ENCODE assay signal across 18 mouse cellular contexts in the genomic region with DNA sequence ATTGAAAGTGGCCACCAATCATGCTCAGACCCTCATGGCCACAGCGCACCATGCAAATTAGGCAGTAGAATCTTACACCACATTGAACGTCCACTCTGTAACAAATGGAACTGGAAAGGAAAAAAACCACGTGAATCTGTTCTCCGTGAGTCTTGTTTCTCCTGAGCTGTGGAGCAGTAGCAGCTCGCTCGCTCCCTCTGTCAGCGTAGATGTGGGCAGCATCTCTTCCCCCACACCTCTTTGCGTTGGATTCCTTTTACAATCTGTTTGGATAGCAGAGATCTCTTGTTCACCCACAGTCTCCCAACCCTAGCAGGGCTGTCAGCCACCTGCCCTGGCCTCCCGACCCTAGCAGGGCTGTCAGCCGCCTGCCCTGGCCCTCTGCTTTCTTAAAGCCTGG.
DNase-seq lines count a peak whose midpoint lies in the region; ATAC-seq and TF ChIP-seq lines count a peak whose summit lies in the region.
"Had no signal": no experiment of that assay in that cellular context is flagged by ENCODE, and none has a peak within 500 bp of the region (broad histone marks: within the 10 kb centered on the region; RNA-seq: fewer than 3 reads in every experiment).

No protein-coding gene starts in this region.

- peak; percentile 31; the same call in 1 of the 2 replicates for ATAC-seq in kidney, embryonic 15.5 days (replicated peaks; ENCODE audit: low FRiP score)
- ATAC-seq in midbrain, postnatal 0 days (ENCODE audit: low FRiP score) = no peak
- ATAC-seq: forebrain, embryonic 13.5 days; forebrain, embryonic 15.5 days; forebrain, postnatal 0 days had no signal

- no peaks in the 10 kb centered on the region for H3K27me3 ChIP-seq in kidney, embryonic 15.5 days
- H3K27me3 ChIP-seq in midbrain, postnatal 0 days (ENCODE audit: insufficient read depth, low read length) = no peaks in the 10 kb centered on the region
- H3K27me3 ChIP-seq: embryonic facial prominence, embryonic 12.5 days; forebrain, embryonic 13.5 days; forebrain, embryonic 15.5 days had no signal

- WGBS in kidney, embryonic 15.5 days = 37% methylated on average over 10 of the region's 10 CpGs
- 74% methylated on average over 10 of the region's 10 CpGs for WGBS in midbrain, postnatal 0 days

- no peaks in the 10 kb centered on the region for H3K9me3 ChIP-seq in kidney, embryonic 15.5 days (replicated peaks)
- H3K9me3 ChIP-seq in midbrain, postnatal 0 days (ENCODE audit: low read length) = no peaks in the 10 kb centered on the region
- H3K9me3 ChIP-seq: embryonic facial prominence, embryonic 10.5 days; forebrain, embryonic 13.5 days; forebrain, embryonic 15.5 days had no signal

- no peak for DNase-seq in kidney, adult 18-20 months
- peak; percentile 31 for DNase-seq in right cerebral cortex, adult 18-20 months
- no peak for DNase-seq in right cerebral cortex, postnatal 4 days
- DNase-seq in midbrain, postnatal 0 days (ENCODE audit: low spot score) = no peak
- DNase-seq: adrenal gland, adult 2 months; adrenal gland, postnatal 10 days; adrenal gland, postnatal 25 days; cerebellum, adult 11-12 months; cerebellum, adult 2 months; cerebellum, adult 9-10 months; cerebellum, postnatal 10 days; cerebellum, postnatal 25 days; forebrain, postnatal 0 days had no signal

- no peaks in the 10 kb centered on the region for H3K36me3 ChIP-seq in kidney, embryonic 15.5 days
- H3K36me3 ChIP-seq in midbrain, postnatal 0 days (ENCODE audit: insufficient read depth, low read length) = peaks cover 6% of the 10 kb centered on the region; the same call in 1 of the 2 replicates
- H3K36me3 ChIP-seq: embryonic facial prominence, embryonic 10.5 days; embryonic facial prominence, embryonic 12.5 days; forebrain, embryonic 15.5 days had no signal

- no peak overlapping the region for H3K9ac ChIP-seq in kidney, embryonic 15.5 days
- H3K9ac ChIP-seq in midbrain, postnatal 0 days (replicated peaks; ENCODE audit: low read length, poor library complexity, severe bottlenecking) = no peak overlapping the region
- H3K9ac ChIP-seq: embryonic facial prominence, embryonic 12.5 days; forebrain, embryonic 13.5 days; forebrain, embryonic 15.5 days; forebrain, postnatal 0 days had no signal

- H3K27ac ChIP-seq in kidney, embryonic 15.5 days = no peak overlapping the region
- H3K27ac ChIP-seq in midbrain, postnatal 0 days (ENCODE audit: low read depth, low read length) = no peak overlapping the region
- H3K27ac ChIP-seq: embryonic facial prominence, embryonic 10.5 days; embryonic facial prominence, embryonic 12.5 days; forebrain, embryonic 13.5 days; forebrain, embryonic 15.5 days had no signal

- no peak for TF ChIP-seq CTCF in midbrain, postnatal 0 days (IDR thresholded peaks at IDR 0.05)

- no peak overlapping the region for H3K4me2 ChIP-seq in kidney, embryonic 15.5 days
- no peak overlapping the region for H3K4me2 ChIP-seq in midbrain, postnatal 0 days (ENCODE audit: low read depth, low read length, poor library complexity, severe bottlenecking)
- H3K4me2 ChIP-seq: embryonic facial prominence, embryonic 12.5 days; forebrain, embryonic 13.5 days; forebrain, embryonic 15.5 days had no signal

- H3K4me1 ChIP-seq in kidney, embryonic 15.5 days = peaks cover 9% of the 10 kb centered on the region; the same call in 1 of the 2 replicates
- H3K4me1 ChIP-seq in midbrain, postnatal 0 days (ENCODE audit: insufficient read depth, low read length) = no peaks in the 10 kb centered on the region
- H3K4me1 ChIP-seq: embryonic facial prominence, embryonic 10.5 days; embryonic facial prominence, embryonic 12.5 days; forebrain, embryonic 13.5 days; forebrain, embryonic 15.5 days had no signal

- H3K4me3 ChIP-seq in kidney, embryonic 15.5 days (replicated peaks) = no peak overlapping the region
- H3K4me3 ChIP-seq in midbrain, postnatal 0 days (ENCODE audit: low read depth, low read length) = no peak overlapping the region
- H3K4me3 ChIP-seq: embryonic facial prominence, embryonic 10.5 days; embryonic facial prominence, embryonic 12.5 days; forebrain, embryonic 13.5 days; forebrain, embryonic 15.5 days had no signal
